Mouse (Mus musculus) hindbrain, embryonic 16.5 days (tissue): ENCODE measurements around the gene Siglec1. TPM values are rescaled to one million over a fixed set of nuclear protein-coding genes. Genes with fewer than 3 reads are reported as not detected.

Experiments used
- ATAC-seq: fragments of 200-750 bp; cut with Nextera tagmentation; 2 replicates; pipeline ENCODE4 v1.8.0; 2017; ENCODE audit warnings: moderate TSS enrichment, moderate library complexity
- H3K27ac ChIP-seq: fragments of 300-500 bp; sonication (generic); 2 replicates; pipeline ENCODE4 v1.5.1; 2014; ENCODE audit warnings: low read depth, mild to moderate bottlenecking, control low read depth, low read length, moderate library complexity
- H3K27me3 ChIP-seq: fragments of 300-500 bp; sonication (generic); replicated peaks from 2 replicates; pipeline ENCODE4 v1.6.1; 2014; ENCODE audit warnings: low read length; ENCODE audit not compliant: control insufficient read depth, insufficient read depth
- H3K36me3 ChIP-seq: fragments of 300-500 bp; sonication (generic); 2 replicates; pipeline ENCODE4 v1.6.1; 2014; ENCODE audit warnings: mild to moderate bottlenecking, low read length, moderate library complexity, mixed read lengths; ENCODE audit not compliant: control insufficient read depth, insufficient read depth
- H3K4me1 ChIP-seq: fragments of 300-500 bp; sonication (generic); 2 replicates; pipeline ENCODE4 v1.6.1; 2014; ENCODE audit warnings: low read depth, low read length; ENCODE audit not compliant: control insufficient read depth, insufficient read depth
- H3K4me2 ChIP-seq: fragments of 300-500 bp; sonication (generic); 2 replicates; pipeline ENCODE4 v1.6.1; 2014; ENCODE audit warnings: mild to moderate bottlenecking, low read length, control low read depth, moderate library complexity
- H3K4me3 ChIP-seq: fragments of 300-500 bp; sonication (generic); 2 replicates; pipeline ENCODE4 v1.5.1; 2014; ENCODE audit warnings: mild to moderate bottlenecking, low read length, control low read depth, moderate library complexity
- H3K9ac ChIP-seq: fragments of 300-500 bp; sonication (generic); 2 replicates; pipeline ENCODE4 v1.6.1; 2014; ENCODE audit warnings: low read depth, mild to moderate bottlenecking, control low read depth, low read length, moderate library complexity
- H3K9me3 ChIP-seq: fragments of 300-500 bp; sonication (generic); 2 replicates; pipeline ENCODE4 v1.6.1; 2014; ENCODE audit warnings: mild to moderate bottlenecking, low read length, moderate library complexity; ENCODE audit not compliant: control insufficient read depth
- WGBS: fragments of 180-500 bp; shearing (Covaris S2); extraction: QIAGEN DNeasy Blood & Tissue Kit; methylation state at CpG from one replicate; pipeline ENCODE4 v1.1.7; 2014; 5-methylcytosine and 5-hydroxymethylcytosine counted together
- polyA plus RNA-seq: library from polyadenylated mRNA; unstranded; fragments of >200 nt; fragmentation: Nextera tagmentation; extraction: Ambion mirVana; gene quantifications from 2 replicates; pipeline ENCODE4 v1.2.1, GENCODE M21; 2015

Siglec1 gene
- polyA plus RNA-seq, 1 experiment from 2014 or later: 0.15 TPM

DNA sequence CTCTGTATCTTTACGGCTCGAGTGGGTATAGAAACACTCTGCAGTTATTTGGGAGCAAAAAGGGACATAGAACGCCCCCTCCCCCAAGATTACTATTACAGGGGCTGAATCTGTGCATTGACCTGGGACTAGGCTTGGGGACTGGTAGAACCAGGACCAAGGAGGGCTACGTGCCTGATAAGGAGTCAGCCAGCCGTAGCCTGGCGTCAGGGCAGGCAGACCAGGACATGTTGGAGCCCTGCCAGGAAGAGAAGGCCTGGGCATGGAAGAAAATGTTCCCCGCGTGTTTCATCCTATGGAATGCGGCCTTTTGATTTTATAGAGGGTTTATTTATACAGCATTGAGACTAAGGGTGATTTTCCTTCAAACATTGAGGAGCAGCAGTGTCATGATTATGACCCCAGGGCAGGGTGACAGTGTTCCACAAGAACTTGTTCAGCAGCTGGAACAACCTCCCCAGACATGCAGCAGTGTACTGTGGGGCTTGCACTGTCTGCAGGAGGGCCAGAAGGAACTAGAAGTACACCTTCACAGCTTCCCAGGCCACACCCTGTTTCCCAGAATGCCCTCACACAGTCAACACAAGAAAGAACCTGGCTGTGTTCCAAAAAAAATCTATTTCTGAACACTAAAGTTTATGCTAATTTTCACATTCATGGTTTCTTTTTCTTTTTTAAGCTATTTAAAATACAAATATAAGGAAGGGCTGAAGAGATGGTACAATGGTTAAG, 41.4 kb downstream of the Siglec1 start:
- 69% methylated on average over 9 of the region's 9 CpGs for WGBS
- H3K4me1 ChIP-seq: peaks cover 7% of the 10 kb centered on the region
- no peak for ATAC-seq
- H3K9ac ChIP-seq: no peak overlapping the region
- H3K4me2 ChIP-seq: no peak overlapping the region
- no peaks in the 10 kb centered on the region for H3K36me3 ChIP-seq
- no peaks in the 10 kb centered on the region for H3K9me3 ChIP-seq
- H3K27me3 ChIP-seq: peaks cover 8% of the 10 kb centered on the region; the same call in 1 of the 2 replicates
- H3K27ac ChIP-seq: no peak overlapping the region
- H3K4me3 ChIP-seq: no peak overlapping the region

DNA sequence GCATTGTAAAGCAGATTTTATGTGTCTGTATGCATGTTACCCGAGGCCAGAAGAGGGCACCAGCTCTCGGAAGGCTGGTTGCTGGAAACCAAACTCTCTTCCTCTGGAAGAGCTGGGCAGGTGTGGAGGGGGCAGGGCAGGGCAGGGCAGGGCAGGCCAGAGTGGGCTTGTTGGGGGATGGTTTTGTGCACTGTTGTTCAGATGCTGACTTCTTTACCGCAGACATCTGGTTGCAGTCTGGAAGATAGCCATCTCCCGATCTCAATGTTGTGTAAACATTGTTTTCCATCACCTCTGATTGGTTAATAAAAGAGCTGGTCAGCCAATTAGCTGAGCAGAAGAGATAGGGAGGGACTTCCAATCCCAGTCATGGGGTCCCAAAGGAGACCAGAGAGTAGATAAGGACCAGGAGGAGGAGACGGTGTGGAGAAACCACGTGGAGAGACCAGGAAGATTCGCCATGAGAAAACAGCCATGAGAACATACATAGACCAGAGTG, 42.2 kb downstream of the Siglec1 start:
- Histone ChIP-seq H3K4me3 (no peak overlapping the region), H3K4me1 (peaks cover 11% of the 10 kb centered on the region), H3K36me3 (no peaks in the 10 kb centered on the region), H3K27me3 (peaks cover 8% of the 10 kb centered on the region; the same call in 1 of the 2 replicates), H3K4me2 (peak overlapping the region; percentile 36; the same call in 1 of the 2 replicates), H3K27ac (no peak overlapping the region), H3K9me3 (no peaks in the 10 kb centered on the region), H3K9ac (no peak overlapping the region)
- ATAC-seq: no peak
- WGBS: 13% methylated on average over 7 of the region's 7 CpGs

GRCm38 (mm10) chr2:131042988-131043387, 43.6 kb downstream of the Siglec1 start, which contains the start of gene Gfra4:
Gfra4 (minus strand) TSS chr2:131043088.
- H3K4me3 ChIP-seq: peak within 1 kb of the TSS; percentile 64
- no peak within 1 kb of the TSS; the same call in 1 of the 2 replicates for H3K27ac ChIP-seq
- peaks cover 11% of the 10 kb centered on the region for H3K4me1 ChIP-seq
- 67% methylated on average over 2 of the region's 2 CpGs for WGBS
- no peak for ATAC-seq
- H3K36me3 ChIP-seq: no peaks in the 10 kb centered on the region
- peaks cover 8% of the 10 kb centered on the region; the same call in 1 of the 2 replicates for H3K27me3 ChIP-seq
- peak within 1 kb of the TSS; percentile 79; the same call in 1 of the 2 replicates for H3K9ac ChIP-seq
- peak within 1 kb of the TSS; percentile 70 for H3K4me2 ChIP-seq
- no peaks in the 10 kb centered on the region for H3K9me3 ChIP-seq

- peak overlapping the region; percentile 79 for H3K9ac ChIP-seq
- ATAC-seq: peak; percentile 90
- WGBS: 3% methylated on average over 100 of the region's 115 CpGs
- peak overlapping the region; percentile 64 for H3K4me3 ChIP-seq
- H3K27ac ChIP-seq: peak overlapping the region; percentile 68
- H3K36me3 ChIP-seq: no peaks in the 10 kb centered on the region
- peak overlapping the region; percentile 70 for H3K4me2 ChIP-seq
- peaks cover 8% of the 10 kb centered on the region; the same call in 1 of the 2 replicates for H3K27me3 ChIP-seq
- H3K4me1 ChIP-seq: peaks cover 11% of the 10 kb centered on the region
- no peaks in the 10 kb centered on the region for H3K9me3 ChIP-seq
Measured at GRCm38 (mm10) chr2:131040854-131041825, 45.4 kb downstream of the Siglec1 start.

- no peaks in the 10 kb centered on the region; the same call in 1 of the 2 replicates for H3K36me3 ChIP-seq
- peaks cover 11% of the 10 kb centered on the region for H3K4me1 ChIP-seq
- H3K27ac ChIP-seq: no peak overlapping the region
- no peak overlapping the region for H3K4me3 ChIP-seq
- WGBS: 83% methylated on average over 5 of the region's 5 CpGs
- H3K9me3 ChIP-seq: no peaks in the 10 kb centered on the region
- ATAC-seq: no peak
- H3K27me3 ChIP-seq: peaks cover 8% of the 10 kb centered on the region; the same call in 1 of the 2 replicates
- H3K4me2 ChIP-seq: no peak overlapping the region
- H3K9ac ChIP-seq: no peak overlapping the region
Measured at GRCm38 (mm10) chr2:131038675-131039074, 47.9 kb downstream of the Siglec1 start.

- Histone ChIP-seq H3K27ac (no peak overlapping the region), H3K9ac (no peak overlapping the region), H3K27me3 (peaks cover 7% of the 10 kb centered on the region; the same call in 1 of the 2 replicates), H3K4me2 (no peak overlapping the region), H3K36me3 (no peaks in the 10 kb centered on the region; the same call in 1 of the 2 replicates), H3K4me3 (no peak overlapping the region), H3K9me3 (no peaks in the 10 kb centered on the region), H3K4me1 (peaks cover 11% of the 10 kb centered on the region)
- no peak for ATAC-seq
- WGBS: 96% methylated on average over 6 of the region's 6 CpGs
Measured at GRCm38 (mm10) chr2:131038197-131038596, 48.4 kb downstream of the Siglec1 start.

DNA sequence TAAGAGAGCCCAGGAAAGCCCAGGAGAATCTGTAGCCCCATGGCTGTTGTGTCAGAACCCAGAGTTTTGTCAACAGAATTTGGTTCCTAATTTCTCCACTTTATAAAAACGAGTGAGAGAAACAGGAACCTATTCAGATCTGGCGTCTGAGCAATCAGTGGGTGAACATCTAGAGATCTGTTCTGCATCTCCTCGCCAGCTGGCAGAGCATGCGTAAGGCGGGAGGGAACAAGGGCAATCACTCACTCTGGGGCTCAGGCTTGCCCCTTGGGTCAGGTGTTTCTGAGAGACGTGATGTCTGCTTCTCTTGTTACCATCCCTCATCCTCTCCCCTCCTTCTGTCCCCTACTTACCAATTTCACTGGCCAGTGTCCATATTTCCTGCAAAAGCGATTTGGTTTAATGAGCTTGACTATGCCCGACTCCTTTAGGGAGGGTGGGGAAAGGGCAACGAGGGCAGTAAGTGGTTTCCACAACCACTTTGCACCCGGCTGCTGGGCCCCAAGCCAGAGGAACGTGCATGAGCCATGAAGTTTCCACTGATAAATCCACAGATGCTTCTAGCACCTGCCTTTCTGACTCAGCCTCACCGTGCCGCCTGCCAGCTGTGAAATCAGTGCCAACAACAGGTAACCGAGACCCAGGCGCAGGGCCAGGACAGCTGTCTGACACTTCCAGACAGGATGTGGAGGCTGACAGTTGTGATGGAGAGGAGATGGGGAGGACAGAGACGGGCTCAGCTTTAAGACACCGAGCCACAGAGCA, 49.2 kb downstream of the Siglec1 start:
- WGBS: 60% methylated on average over 17 of the region's 17 CpGs
- no peak for ATAC-seq

DNA sequence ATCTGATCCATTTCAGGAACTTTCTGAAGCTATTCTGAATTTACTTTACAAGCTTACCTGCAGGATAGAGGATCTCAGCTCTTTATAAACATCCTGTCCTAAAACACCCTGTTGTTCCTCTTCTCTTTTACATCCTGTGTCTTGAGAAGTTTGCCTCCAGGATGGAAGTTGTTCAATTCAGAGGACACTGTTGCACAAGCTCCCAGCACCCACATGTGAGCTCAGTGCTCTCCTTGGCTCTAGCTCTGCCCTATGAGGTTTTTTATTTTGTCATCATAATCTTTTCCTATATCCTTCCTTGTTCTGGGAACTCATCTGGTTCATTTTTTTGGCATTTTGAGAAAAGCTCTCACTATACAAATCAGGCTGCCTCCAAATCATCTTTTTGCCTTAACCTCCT, 49.8 kb downstream of the Siglec1 start:
- Histone ChIP-seq H3K9ac (no peak overlapping the region), H3K4me2 (no peak overlapping the region), H3K4me1 (peaks cover 11% of the 10 kb centered on the region), H3K27me3 (no peaks in the 10 kb centered on the region), H3K36me3 (no peaks in the 10 kb centered on the region; the same call in 1 of the 2 replicates), H3K4me3 (no peak overlapping the region), H3K9me3 (no peaks in the 10 kb centered on the region), H3K27ac (no peak overlapping the region)
- no peak for ATAC-seq

More for the DNA sequence above, 49.2 kb downstream of the Siglec1 start:
- Histone ChIP-seq H3K36me3 (no peaks in the 10 kb centered on the region; the same call in 1 of the 2 replicates), H3K9ac (no peak overlapping the region), H3K9me3 (no peaks in the 10 kb centered on the region), H3K4me1 (peaks cover 11% of the 10 kb centered on the region), H3K27ac (no peak overlapping the region), H3K4me2 (no peak overlapping the region), H3K4me3 (no peak overlapping the region), H3K27me3 (no peaks in the 10 kb centered on the region; the same call in 1 of the 2 replicates)
